Mouse (Mus musculus) frontal cortex, adult (tissue): ENCODE measurements around the gene Rnaseh1.
A peak's percentile ranks its signal among the peaks of the same experiment; 100 is the strongest.

ENCODE experiments used
- ATAC-seq: cut with Nextera tagmentation; 2 replicates; pipeline ENCODE4 v1.9.2; 2017; ENCODE audit warnings: mild to moderate bottlenecking, moderate library complexity, mixed read lengths; ENCODE audit not compliant: low TSS enrichment

The Rnaseh1 gene

DNA sequence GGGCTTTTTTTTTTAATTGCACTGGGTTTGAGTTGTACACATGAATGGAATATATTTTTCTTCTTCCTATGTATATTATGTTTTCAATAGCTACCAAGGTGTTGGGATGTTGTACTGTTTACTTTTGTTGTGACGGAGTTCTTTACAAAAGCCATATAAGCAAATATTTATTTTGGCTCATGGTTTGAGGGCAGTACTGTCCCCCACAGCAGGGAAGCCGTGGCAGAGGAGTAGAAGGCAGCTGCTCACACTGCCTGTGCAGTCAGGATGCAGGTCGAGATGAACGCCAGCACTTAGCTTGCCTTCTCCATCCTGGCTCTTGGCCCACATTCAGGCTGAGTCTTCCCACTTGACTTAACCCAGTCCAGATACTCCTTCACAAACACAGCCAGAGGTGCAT, 17.3 kb downstream of the Rnaseh1 start:
- ATAC-seq, result no peak

DNA sequence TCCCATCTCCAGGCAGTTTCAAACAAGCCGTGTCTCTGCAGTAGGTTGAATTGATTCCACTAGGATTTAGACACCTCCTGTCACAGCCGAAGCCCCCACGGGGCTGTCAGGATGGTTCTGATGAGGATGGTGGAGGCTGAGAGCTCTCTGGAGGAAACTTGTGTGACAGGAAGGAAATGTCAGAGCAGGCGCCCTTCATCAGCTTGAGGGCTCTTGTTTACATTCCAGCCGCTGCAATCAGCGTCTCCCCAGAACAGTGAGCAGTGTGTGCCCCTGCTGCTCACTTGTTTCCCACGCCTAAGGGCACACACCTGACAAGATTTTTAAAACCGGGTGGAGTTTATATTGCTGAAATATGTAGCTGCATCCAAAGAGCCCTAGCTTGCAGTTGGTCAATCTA, 17.9 kb downstream of the Rnaseh1 start:
- no peak for ATAC-seq

DNA sequence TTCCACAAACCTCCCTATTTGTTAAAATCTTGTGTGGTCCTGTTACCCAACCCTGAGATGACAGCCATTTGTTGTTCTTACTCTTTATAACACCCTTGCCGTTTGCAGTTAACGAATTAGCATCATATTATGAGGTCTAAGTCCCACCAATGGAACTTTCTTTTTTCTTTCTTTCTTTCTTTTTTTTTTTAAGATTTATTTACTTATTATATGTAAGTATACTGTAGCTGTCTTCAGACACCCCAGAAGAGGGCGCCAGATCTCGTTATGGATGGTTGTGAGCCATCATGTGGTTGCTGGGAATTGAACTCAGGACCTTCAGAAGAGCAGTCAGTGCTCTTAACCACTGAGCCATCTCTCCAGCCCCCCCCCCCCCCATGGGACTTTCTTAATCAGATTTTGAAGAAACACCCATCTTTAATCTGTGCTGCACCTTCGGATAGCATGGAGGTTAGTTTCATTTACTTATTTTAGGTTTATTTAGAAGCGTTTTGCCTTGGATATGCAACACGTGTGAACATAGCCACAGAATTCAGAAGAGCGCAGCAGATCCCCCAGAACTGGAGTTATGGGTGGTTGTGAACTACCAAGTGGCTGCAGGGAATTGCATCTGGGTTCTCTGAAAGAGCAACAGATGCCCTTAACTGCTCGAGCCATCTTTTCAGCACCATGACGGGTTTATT, 24.8 kb downstream of the Rnaseh1 start:
- no peak for ATAC-seq

DNA sequence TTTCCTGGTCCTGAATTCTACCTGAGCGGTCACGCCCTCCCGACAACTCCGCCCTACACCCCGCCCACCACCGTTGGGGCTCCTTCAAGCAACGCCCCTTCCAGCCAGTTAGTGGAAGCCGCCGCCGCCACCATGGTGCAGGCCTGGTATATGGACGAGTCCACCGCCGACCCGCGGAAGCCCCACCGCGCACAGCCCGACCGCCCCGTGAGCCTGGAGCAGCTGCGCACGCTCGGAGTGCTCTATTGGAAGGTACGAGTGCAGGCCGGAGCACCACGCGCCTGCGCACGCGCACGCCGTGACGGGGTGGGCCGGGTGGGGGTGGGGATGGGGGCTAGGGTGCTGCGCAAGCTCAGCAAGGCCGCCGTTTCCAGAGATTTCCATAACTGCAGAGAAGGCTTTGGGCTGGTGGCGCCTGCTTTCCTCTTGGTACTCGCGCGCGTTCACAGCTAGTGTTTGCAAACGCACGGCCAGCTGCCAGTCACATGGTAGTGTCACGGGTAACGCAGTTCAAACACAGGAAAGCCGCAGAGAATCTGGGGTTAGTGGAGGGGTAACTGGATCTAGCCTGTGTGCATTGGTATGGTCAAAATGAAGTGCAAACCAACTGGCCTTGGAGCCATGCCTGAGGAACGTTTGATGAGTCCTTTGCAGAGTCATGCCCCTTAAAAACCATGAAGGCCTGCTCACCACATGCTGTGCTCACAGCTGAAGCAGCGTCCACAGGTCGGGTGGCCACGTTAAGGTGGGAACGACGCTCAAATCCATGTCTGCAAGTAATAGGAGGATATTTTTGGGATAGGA, 25.9 kb downstream of the Rnaseh1 start, which contains the start of gene Adi1:
TSS of gene Adi1 (plus strand) at position 111 of the 804 bp plus-strand sequence.
- peak; percentile 91 for ATAC-seq

DNA sequence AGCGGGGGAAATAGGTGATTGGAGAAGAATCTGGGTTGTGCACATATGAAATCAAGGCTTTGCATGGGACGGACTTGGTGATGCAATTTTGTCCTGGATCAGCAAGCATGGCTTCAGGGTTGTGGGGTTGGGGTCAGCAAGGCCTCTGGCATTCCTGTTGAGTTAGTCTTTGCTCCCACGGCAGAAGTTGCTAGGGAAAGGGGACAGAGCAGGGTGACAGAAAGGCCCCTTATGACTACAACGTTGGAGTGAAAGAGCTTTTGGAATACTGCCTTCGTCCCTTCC, 26.5 kb downstream of the Rnaseh1 start:
- no peak; the same call in 1 of the 2 replicates for ATAC-seq

DNA sequence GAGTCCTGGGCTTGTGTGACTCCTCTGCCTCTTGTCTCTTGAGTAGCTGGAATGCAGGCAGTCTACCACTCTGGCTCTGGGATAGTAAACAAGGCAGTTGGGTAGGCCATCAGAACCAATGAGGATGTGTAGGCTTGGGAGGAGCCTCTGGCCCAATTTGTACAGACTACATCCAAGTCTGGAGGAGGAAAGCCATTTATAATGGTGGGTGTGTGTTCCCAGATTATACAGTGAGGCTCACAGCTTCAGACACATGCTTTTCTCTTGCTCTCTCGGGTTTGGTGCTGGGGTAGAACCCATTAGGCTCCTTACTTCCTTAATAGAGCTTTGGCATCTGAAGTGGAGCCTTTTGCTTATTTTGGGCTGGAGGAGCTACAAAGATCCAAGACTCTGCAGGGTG, 35.3 kb downstream of the Rnaseh1 start:
- ATAC-seq, result peak; percentile 69

DNA sequence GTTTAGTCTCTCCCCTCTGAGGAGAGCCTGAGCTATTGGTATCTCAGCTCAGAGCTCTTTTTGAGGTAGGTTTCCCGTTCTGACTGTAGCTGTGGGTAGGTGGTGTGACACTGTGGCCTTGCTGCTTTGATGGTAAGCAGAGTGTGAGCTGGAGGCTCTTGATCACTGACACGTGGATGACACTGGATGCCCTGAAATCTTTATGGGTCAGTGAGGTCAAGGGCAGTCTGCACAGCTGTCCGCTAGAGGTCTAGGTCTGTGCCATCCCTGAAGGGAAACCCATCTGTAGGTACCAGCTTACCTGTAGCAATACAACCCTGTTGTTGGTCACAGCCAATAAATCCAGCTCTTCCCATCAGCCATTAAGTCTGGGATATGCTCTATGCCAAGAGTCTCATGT, 36.4 kb downstream of the Rnaseh1 start:
- ATAC-seq, result no peak

DNA sequence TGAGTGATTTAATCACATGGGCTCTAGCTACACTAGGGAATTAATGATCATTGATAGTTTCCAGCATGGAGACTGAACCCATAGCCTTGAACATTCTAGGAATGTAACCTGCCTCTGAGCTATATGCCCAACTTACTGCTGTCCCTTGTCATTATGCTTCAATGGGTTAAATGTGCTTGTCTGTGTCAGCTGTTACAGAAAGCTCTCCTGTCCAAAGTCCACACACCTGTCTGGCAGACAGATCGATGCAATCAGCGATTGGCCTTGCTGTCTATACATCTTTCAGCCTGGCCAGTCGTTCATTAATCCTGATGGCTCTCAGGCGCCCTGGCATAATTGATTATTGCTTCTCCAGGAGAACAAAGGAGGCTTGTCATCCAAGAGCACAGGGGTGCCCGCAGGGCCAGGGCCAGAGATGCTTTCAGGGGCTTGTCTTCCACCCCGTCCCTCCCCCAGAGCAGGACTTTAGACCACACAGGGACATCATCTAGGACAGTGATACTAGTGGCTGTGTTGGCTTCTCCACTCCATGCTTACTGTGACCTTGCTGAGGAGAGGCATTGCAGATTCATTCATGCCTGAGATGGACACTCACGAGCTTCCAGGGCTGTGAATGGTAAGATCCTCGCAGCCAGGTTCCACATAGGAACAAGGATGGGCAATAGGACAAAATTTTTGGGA, 36.9 kb downstream of the Rnaseh1 start:
- peak; percentile 1; the same call in 1 of the 2 replicates for ATAC-seq

DNA sequence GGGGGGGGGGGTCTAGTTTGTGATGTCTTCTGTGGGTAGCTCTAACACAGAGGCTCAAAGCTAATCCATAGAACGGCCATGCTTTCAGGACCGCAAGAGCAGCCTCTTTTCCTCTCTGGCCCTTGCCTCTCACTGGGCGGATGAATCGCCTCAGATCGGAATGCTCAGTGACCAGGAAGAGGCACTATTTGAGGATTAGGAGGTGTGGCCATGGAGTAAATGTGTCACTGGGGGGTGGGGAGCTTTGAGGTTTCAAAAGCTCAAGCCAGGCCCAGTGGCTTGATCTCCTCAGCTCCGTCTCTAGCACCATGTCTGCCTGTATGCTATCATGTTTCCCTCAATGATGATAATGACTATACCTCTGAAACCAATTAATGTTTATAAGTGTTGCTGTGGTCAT, 39.6 kb downstream of the Rnaseh1 start:
- ATAC-seq, result no peak

DNA sequence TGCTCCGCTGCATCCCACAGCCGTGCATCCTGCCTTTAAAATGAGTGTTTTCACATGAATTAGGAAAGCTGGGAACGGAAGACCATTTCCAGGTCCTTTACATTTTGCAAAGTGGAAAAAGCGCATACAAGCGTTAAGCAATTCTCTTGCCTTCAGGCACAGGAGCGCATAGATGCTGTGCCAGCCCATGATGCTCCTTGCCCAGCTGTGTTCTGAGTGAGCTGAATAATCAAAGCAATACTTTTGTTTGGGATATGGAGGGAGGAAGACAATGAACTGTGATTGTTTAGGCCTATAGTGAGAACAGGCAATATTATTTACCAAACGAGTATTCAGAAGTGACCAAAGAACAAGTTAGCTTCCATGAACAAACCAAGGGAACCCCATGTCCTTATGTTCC, 41.3 kb downstream of the Rnaseh1 start:
- 0 out of 2 replicates have a peak, but pooled peaks have one; percentile 15 for ATAC-seq

DNA sequence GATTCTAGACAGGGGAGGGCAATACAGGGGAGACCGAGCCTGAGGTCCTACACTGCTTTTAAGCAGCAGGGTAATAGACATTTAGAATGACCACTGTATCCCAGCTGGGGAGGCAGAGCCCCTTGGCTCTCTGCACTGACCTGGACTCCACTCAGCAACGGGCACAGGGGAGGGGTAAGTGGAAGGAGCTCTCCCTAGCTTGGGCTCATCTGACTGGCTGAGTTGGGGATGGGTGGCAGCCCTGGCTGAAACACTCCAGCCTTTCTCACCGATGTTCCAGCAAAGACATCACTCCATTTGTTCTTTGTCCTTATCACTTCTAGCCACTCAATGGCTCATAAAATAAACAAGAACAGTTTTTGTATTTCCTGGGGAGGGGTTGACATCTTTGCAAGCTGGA, 44.3 kb downstream of the Rnaseh1 start:
- no peak for ATAC-seq

DNA sequence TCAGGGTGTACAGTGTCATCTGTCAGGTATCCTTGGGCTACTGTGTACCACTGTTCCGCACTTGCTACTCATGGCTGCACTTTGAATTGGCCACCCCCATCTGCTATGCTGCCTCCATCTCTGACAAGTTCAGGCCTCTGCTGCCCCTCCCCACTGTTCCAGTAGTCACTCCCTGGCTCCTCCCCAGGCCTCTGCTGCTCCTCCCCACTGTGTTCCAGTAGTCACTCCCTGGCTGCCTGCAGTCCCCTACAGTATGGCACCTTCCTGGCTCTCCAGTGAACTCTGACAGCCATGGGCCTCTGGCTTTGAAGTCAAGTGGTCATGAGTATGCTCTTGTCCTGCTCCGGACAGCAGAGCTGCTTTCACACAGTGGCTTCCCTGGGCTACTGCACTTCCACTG, 44.8 kb downstream of the Rnaseh1 start:
- ATAC-seq, result no peak

DNA sequence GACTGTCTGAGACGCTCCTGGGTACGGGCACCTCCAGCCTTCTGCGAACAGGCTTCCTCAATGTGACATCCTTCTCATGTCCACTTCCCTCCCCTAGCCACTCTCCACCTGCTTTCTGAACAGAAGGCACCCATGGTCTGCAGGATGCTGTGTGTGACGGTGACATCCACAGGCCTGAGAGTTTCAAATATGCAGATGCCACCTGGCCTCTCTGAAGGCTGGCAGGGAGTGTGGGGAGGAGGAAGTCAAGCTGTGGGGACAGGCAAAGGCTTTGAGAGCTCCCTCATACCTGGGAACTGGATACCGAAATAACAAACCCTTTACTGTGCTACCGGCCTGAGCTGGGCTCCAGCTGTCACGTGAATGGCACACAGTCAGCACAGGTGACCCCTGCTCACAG, 45.4 kb downstream of the Rnaseh1 start:
- no peak for ATAC-seq

DNA sequence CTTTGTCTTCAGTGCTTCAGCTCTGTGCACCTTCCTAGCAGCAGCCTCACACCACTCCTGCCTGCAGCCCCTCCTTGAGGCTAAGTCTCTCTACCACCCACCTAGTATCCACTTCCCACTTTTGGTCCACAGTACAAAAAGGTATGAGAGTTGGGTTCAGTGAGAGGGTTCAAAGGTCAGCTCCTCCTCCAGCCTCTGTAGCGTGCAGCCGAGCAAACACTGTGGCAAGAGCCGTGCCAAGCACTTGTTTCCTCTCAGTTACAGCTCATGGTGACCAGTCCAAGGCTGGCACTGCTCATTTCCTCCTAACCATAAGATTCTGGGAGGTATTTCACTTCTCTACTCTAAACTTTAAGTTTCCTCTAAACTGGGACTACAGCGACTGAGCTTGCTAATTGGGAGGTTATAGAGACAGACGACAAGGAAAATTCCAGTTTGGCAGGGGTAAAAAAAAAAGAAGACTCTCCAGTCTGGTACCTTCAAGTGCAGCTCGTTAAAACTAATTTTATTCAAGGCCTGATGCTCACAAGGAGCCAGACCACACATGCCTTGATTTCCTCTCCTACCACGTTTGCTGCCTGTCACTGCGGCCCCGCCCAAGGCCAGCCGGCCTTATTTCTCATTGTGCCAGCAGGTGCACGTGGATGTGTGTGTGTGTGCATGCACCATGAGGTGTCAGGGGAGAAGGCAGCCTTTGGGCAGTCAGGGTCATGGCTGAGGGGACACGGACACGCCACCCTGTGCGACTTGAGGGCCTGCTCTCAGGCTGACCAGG, 48.6 kb downstream of the Rnaseh1 start:
- ATAC-seq, result peak; percentile 19

DNA sequence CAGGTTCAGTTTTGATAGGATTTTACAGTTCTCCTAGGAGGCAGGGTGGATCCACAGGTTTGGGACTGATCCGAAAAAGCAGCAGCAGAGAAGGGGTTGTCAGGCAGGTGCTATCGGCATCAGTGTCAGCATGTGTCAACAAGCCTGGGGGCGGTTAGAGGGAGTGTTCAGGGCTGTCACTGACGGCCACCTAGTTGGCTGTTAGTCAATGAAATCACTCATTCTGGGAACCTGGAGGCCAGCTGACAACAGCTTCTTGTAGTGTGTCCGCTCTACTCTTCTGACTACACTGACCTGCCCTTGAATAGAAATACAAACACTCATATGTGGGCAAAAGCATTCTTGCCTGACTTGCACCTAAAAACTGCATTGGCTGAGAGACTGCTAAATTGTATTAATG, 49.7 kb downstream of the Rnaseh1 start:
- ATAC-seq, result no peak

DNA sequence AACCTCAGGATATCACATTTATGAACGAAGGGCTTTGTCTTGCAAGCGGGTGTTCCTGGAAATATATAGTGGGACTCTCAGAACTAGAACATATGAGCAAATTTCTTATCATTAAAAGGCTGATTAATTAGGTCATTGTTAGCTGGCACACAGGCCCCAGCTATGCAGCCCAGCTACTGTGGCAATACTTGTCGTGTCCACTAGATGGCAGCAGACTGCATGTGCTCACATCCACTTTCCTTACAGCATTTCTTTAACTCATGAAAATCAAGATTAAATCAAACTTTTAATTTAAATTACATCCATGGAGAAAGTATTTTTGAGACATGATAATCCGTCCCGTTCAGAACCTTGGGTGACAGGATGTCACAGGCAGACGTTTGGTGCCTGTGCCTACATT, 50.3 kb downstream of the Rnaseh1 start:
- ATAC-seq, result no peak

DNA sequence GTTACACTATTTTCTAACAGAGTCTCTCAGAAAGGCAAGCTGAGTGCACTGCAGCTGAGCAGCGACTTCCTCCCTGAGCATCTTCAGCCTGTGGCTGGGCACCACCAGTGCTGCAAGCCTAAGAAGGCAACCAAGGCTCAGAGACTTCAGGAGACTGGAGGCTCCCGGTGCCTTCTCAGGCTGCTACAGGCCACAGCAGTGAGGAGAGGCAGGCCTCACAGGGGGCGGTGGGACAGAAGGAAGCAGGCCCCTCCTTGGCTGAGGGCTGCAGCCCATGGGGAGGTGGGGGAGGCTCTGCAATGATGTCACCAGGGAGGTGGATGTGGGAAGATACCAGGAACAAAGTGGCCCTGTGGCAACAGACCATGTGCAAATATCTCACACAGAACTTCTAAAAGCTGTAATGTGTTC, 50.7 kb downstream of the Rnaseh1 start:
- ATAC-seq, result peak; percentile 10

DNA sequence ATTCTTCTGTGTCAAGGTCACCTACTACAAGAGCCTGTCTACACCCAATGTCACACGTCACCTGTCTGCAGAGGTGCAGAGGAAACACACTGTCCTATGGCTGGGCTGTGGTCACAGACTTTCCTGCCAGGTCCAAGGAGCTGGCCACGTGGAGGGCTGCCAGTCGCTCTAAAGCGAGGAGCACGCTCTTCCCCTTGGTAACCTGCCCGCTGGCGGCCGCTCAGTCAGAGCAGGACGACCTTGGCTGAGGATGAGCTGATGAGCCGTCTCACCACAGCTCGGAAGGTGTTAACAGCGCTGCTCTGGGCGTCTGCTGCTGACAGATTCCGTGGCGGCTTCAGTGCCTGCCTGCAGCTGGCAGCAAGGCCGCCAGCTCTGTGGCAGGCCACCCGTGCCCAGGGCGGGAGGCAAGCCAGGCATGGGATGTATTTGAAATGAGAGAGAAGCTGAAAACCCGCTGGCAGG, 51.2 kb downstream of the Rnaseh1 start:
- ATAC-seq, result peak; percentile 17

DNA sequence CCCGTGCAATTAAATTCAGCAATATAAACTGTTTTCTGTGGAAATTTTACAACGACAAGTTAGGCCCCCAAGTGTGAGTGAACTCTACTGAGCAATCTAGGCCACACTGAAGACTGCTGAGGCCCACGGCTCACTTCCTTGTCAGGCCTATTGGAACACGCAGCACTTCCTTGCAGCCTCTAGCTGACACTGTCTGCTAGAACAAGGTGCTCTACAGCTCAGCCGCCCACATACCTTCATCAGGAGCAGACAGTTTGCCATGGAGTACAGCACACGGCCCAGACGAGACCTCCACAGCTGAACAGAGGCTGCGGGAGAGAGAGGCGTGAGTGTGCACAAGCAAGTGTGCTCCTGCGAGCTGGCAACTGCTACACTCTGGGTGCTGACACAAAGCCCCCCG, 51.9 kb downstream of the Rnaseh1 start:
- ATAC-seq, result peak; percentile 18; the same call in 1 of the 2 replicates

DNA sequence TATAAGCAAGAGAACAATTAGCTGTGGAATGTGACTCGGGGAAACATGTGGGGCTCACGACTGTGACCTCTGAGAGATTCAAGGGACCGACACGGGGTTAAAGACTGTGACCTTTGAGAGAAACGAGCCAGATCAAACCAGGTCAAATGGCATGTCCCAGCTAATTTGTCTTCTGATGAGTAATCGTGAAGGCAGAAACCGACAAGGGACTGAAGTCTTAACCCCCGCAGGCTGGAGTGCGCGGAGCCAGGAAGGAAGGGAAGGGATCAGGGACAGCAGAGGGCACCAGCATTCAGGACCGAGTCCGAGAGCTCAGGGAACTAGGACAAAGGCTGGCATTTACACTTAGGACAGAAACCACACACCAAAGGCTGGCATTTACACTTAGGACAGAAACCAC, 55.0 kb downstream of the Rnaseh1 start:
- ATAC-seq, result no peak

DNA sequence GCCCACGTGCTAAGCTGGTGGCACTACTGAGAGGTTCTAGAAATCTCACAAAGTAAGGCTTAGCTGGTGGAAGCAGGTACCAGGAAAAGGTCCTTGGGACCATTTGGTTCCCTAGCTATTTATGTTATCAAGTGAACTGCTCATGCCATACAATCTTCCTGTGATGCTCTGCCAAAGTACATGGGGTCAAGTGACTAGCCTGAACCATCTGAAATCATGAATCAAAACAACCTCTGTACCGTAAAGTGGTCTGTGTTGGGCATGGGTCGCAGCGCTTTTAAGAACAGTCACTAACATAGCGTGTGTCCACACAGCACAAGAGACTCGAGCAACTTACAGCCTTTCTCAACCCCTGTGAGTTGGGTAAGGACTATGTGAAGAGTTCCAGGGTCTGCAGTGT, 55.8 kb downstream of the Rnaseh1 start:
- no peak for ATAC-seq

DNA sequence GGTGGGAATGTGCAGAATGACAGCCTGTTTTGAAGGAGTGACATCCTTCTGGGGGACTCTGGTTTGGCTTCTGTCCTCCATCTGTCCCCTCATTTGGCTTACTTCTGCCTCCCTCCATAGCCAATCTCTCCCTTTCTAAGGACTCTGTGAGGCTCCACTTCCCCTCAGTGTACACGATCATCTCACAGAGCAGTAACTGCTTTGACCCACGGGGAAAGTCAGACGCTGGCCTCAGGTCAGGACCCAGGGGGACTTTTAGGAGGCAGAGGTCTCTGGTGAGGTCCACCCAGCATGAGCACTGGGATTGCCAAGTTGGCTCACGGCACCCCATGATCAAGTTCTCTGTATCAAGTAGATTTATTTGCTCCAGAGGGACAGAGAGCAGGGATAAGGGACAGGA, 58.8 kb downstream of the Rnaseh1 start:
- ATAC-seq, result no peak
